Mouse (Mus musculus): ENCODE measurements around the gene Slc10a6. TPM values are rescaled to one million over a fixed set of nuclear protein-coding genes. Genes with fewer than 3 reads are reported as not detected.

Gene Slc10a6
- total and polyA plus RNA-seq, 3 experiments, result not detected

DNA sequence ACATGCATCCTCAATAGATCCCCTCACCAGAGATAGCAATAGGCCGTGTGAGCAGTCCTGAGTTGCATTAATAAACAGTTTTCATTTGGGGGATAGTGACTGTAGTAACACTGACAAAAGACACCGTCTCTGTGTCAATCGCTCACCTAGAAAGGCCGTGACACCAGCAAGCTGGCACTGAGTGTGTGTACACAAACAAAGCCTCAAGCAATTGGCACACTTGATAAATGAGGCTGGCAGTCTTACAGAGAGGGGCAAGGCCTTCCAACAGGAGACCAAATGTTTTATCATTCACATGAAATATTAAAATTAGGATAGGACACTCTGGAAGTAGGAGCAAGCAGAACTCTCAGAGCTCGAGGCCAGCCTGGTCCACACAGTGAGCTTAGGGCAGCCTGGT, 6.9 kb downstream of the Slc10a6 start:
- H3K9me3 ChIP-seq (replicated peaks; ENCODE audit: low read length), result no peaks in the 10 kb centered on the region
- no peaks in the 10 kb centered on the region for H3K79me2 ChIP-seq (replicated peaks; ENCODE audit: control insufficient read depth, extremely low read depth, insufficient read depth, poor library complexity, severe bottlenecking)
- TF ChIP-seq CHD1 (IDR thresholded peaks at IDR 0.05; ENCODE audit: low read depth, low read length) (no peak), CTCF (conservative IDR thresholded peaks at IDR 0.05 in 1 of 2, IDR thresholded peaks at IDR 0.05 in 1 of 2; ENCODE audit: low read depth in 2 of 2, low read length in 2 of 2) (no peak), TBP (conservative IDR thresholded peaks at IDR 0.05; ENCODE audit: low read depth, low read length) (no peak), TCF12 (IDR thresholded peaks at IDR 0.05; ENCODE audit: low read depth, low read length) (no peak), NRF1 (IDR thresholded peaks at IDR 0.05; ENCODE audit: low read depth, low read length) (no peak), NELFE (IDR thresholded peaks at IDR 0.05; ENCODE audit: low read depth, low read length) (no peak), ETS1 (conservative IDR thresholded peaks at IDR 0.05; ENCODE audit: low read depth, low read length) (no peak), MXI1 (IDR thresholded peaks at IDR 0.05; ENCODE audit: low read depth, low read length) (no peak), IRF4 (IDR thresholded peaks at IDR 0.05; ENCODE audit: low read depth, low read length) (no peak), E2F4 (IDR thresholded peaks at IDR 0.05; ENCODE audit: insufficient replicate concordance, low read depth, low read length) (no peak), ZC3H11A (IDR thresholded peaks at IDR 0.05; ENCODE audit: low read depth, low read length) (no peak), JUND (conservative IDR thresholded peaks at IDR 0.05; ENCODE audit: low read depth, low read length) (no peak), SMC3 (IDR thresholded peaks at IDR 0.05; ENCODE audit: low read depth, low read length) (no peak), MAZ (IDR thresholded peaks at IDR 0.05; ENCODE audit: low read depth, low read length) (no peak), PAX5 (IDR thresholded peaks at IDR 0.05; ENCODE audit: low read length) (no peak), RCOR1 (conservative IDR thresholded peaks at IDR 0.05; ENCODE audit: low read depth, low read length) (no peak), MAX (IDR thresholded peaks at IDR 0.05; ENCODE audit: low read length) (no peak)
- H3K4me2 ChIP-seq (ENCODE audit: insufficient read depth, low read depth, poor library complexity, severe bottlenecking), result no peak overlapping the region
- in situ Hi-C loops (cut with MboI; ENCODE audit: low pct_ligation_motif_present, low pct_unique_long_range_greater_than_20kb, low sequenced_read_pairs) (no loop called here), dilution Hi-C loops (cut with MboI; ENCODE audit: extremely low pct_ligation_motif_present, extremely low pct_unique_long_range_greater_than_20kb, low sequenced_read_pairs) (no loop called here)
- H3K36me3 ChIP-seq (replicated peaks in 1 of 2; ENCODE audit: control insufficient read depth in 1 of 2, insufficient read depth in 1 of 2, low read length in 1 of 2), result no peaks in the 10 kb centered on the region
- no peaks in the 10 kb centered on the region for H3K4me1 ChIP-seq (ENCODE audit: control insufficient read depth in 1 of 2, insufficient read depth in 2 of 2)
- no peak overlapping the region for H3K4me3 ChIP-seq (replicated peaks in 1 of 3; ENCODE audit: low read depth in 2 of 3, low read length in 2 of 3, poor library complexity in 1 of 3)
- H3K9ac ChIP-seq (ENCODE audit: insufficient read depth, low read depth), result no peak overlapping the region
- H3K27ac ChIP-seq (ENCODE audit: insufficient read depth, low read depth), result no peak overlapping the region
- no peak for DNase-seq (ENCODE audit: extremely low read depth)
- no peaks in the 10 kb centered on the region for H3K27me3 ChIP-seq (replicated peaks)

DNA sequence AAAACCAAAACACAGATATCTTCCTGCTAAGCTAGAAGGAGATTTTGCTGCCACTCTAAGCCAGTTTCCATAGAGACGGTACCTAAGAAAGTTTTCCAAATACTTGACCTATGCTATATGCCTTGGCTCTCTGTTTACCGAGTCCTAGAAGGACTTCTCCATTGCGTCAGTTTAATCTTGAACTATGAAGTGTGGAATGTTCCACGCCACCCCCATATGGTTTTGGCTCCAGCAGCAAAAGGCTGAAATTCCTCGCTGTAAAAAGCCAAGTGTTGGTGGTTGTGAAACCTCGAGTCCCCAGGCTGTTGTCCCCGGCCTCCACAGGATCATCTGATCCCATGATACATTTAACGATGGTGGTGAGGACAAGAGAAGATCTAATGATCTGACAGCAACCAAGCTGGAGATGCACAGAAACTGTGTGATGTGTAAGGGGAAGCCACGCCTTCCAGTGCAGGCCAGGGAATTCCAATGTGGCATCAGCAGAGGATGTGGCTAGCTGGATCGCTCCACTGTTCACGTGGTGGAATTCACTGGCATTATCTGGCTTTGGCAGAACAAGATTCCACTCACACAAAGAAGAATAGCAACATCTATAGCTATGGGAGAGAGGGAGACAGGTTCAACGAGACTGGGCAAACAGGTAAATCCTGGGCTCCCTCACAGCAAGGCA, 8.8 kb downstream of the Slc10a6 start:
- no peak overlapping the region for H3K4me2 ChIP-seq (ENCODE audit: insufficient read depth, low read depth, poor library complexity, severe bottlenecking)
- in situ Hi-C loops (cut with MboI; ENCODE audit: low pct_ligation_motif_present, low pct_unique_long_range_greater_than_20kb, low sequenced_read_pairs), result no loop called here

More for the DNA sequence above, 8.8 kb downstream of the Slc10a6 start:
- Histone ChIP-seq H3K79me2 (replicated peaks; ENCODE audit: control insufficient read depth, extremely low read depth, insufficient read depth, poor library complexity, severe bottlenecking) (no peaks in the 10 kb centered on the region), H3K9ac (ENCODE audit: insufficient read depth, low read depth) (no peak overlapping the region), H3K27me3 (replicated peaks) (no peaks in the 10 kb centered on the region), H3K27ac (ENCODE audit: insufficient read depth, low read depth) (no peak overlapping the region), H3K4me3 (replicated peaks in 1 of 3; ENCODE audit: low read depth in 2 of 3, low read length in 2 of 3, poor library complexity in 1 of 3) (no peak overlapping the region), H3K4me1 (ENCODE audit: control insufficient read depth in 1 of 2, insufficient read depth in 2 of 2) (no peaks in the 10 kb centered on the region), H3K9me3 (replicated peaks; ENCODE audit: low read length) (no peaks in the 10 kb centered on the region), H3K36me3 (replicated peaks in 1 of 2; ENCODE audit: control insufficient read depth in 1 of 2, insufficient read depth in 1 of 2, low read length in 1 of 2) (no peaks in the 10 kb centered on the region)
- no peak for DNase-seq (ENCODE audit: extremely low read depth)
- no peak for TF ChIP-seq CTCF (conservative IDR thresholded peaks at IDR 0.05 in 1 of 2, IDR thresholded peaks at IDR 0.05 in 1 of 2; ENCODE audit: low read depth in 2 of 2, low read length in 2 of 2)
- TF ChIP-seq CHD1 (IDR thresholded peaks at IDR 0.05; ENCODE audit: low read depth, low read length), result no peak
- no peak for TF ChIP-seq MYC (IDR thresholded peaks at IDR 0.05; ENCODE audit: low read depth, low read length)
- TF ChIP-seq NELFE (IDR thresholded peaks at IDR 0.05; ENCODE audit: low read depth, low read length), result no peak
- TF ChIP-seq ETS1 (conservative IDR thresholded peaks at IDR 0.05; ENCODE audit: low read depth, low read length), result no peak
- dilution Hi-C loops (cut with MboI; ENCODE audit: extremely low pct_ligation_motif_present, extremely low pct_unique_long_range_greater_than_20kb, low sequenced_read_pairs), result no loop called here
